Mouse (Mus musculus): ENCODE measurements around the gene Rbfox1.

DNA sequence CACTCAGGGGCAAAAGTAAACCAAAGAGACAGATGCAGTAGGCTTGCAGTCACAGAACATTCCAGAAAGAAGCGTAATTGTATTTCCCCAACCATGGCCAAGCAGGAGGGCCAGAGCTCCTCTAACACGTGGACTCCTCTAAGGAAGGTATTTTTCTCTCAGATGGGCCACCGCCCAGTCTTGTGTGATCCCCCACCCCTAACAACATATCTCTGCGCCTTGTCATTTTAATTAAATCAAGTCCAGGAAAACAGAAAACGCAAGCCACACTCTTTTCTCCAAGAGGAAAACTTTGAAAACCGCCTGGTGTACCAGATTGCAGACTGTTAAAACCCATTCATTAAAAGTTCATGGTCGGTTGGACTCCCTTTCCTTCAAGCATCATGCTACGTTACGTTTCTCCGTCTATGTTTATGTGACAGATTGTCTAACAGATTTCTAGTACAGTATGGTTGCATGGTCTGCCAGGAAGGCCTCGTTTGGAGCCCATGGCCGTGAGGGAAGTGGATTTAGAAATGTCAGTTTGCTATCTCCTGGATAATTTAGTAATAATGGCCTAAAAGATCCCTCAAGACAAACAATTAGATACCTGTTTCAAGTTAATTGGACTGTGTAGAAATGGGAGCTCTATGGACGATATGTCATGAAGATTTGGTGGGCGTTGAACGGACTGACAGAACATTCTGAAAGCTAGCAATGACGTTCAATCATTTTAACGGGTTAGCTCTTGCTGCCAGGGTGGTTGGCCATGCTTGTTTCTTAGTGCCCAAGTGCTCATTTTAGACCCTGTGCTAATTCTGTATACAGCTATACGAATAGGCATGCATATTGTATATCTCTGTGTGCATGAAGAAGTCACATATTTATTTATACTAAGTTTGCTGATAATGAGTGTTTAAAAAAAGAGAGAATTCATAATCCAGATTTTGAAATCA lies 425.9 kb downstream of the Rbfox1 start:
- TF ChIP-seq CTCF (IDR thresholded peaks at IDR 0.05; ENCODE audit: low read depth) (no peak), EP300 (optimal IDR thresholded peaks at IDR 0.05) (no peak)
